Comparison of ENCODE assay signal across 19 mouse cellular contexts in the genomic region with DNA sequence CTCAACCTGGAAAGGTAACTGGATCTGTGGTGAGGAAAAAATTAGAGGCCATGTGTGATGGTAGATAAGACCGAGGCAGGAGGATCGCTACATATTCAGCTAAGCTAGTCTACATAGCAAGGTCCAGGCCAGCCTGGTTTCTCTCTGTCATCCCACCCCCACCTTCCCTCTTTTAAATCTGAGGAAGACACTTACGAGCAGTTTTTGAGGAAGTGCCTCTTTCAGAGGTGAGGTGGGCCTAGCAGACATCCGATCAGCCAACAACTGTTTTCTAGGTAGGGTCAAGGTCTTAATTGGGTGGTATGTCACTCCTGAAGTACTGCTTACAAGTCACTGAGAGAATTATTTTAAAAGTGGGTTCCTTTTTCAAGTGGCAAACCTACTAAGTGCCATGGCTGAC.
DNase-seq lines count a peak whose midpoint lies in the region; ATAC-seq and TF ChIP-seq lines count a peak whose summit lies in the region.
"Had no signal": no experiment of that assay in that cellular context is flagged by ENCODE, and none has a peak within 500 bp of the region (broad histone marks: within the 10 kb centered on the region; RNA-seq: fewer than 3 reads in every experiment).

No protein-coding gene starts in this region.

- no peak overlapping the region for H3K4me2 ChIP-seq in stomach, embryonic 16.5 days (ENCODE audit: low read depth, low read length)
- no peak overlapping the region for H3K4me2 ChIP-seq in stomach, postnatal 0 days (replicated peaks; ENCODE audit: low read depth)
- H3K4me2 ChIP-seq: forebrain, embryonic 15.5 days; heart, embryonic 13.5 days; hindbrain, embryonic 13.5 days had no signal

- no peaks in the 10 kb centered on the region for H3K36me3 ChIP-seq in stomach, embryonic 16.5 days (ENCODE audit: control insufficient read depth, insufficient read depth, low read length)
- H3K36me3 ChIP-seq in stomach, postnatal 0 days (ENCODE audit: control insufficient read depth, insufficient read depth, low read length), result no peaks in the 10 kb centered on the region
- H3K36me3 ChIP-seq: embryonic facial prominence, embryonic 10.5 days; forebrain, embryonic 15.5 days; heart, embryonic 13.5 days had no signal

- no peaks in the 10 kb centered on the region for H3K4me1 ChIP-seq in stomach, embryonic 16.5 days (ENCODE audit: control insufficient read depth, insufficient read depth, low read length)
- H3K4me1 ChIP-seq in stomach, postnatal 0 days (replicated peaks; ENCODE audit: control insufficient read depth, insufficient read depth), result no peaks in the 10 kb centered on the region
- H3K4me1 ChIP-seq: embryonic facial prominence, embryonic 10.5 days; forebrain, embryonic 15.5 days; heart, embryonic 13.5 days; hindbrain, embryonic 13.5 days had no signal

- H3K4me3 ChIP-seq in stomach, embryonic 16.5 days (replicated peaks; ENCODE audit: low read length), result no peak overlapping the region
- H3K4me3 ChIP-seq in stomach, postnatal 0 days (ENCODE audit: low read depth, low read length), result no peak overlapping the region
- no peak overlapping the region for H3K4me3 ChIP-seq in gastrocnemius, adult 2 months
- H3K4me3 ChIP-seq: embryonic facial prominence, embryonic 10.5 days; forebrain, embryonic 15.5 days; heart, embryonic 13.5 days; hindbrain, embryonic 13.5 days had no signal

- no peak for TF ChIP-seq EP300 in stomach, postnatal 0 days (optimal IDR thresholded peaks at IDR 0.05)

- WGBS in stomach, embryonic 16.5 days, result 79% methylated on average over 4 of the region's 4 CpGs
- 79% methylated on average over 4 of the region's 4 CpGs for WGBS in stomach, postnatal 0 days

- no peak for TF ChIP-seq CTCF in stomach, postnatal 0 days (IDR thresholded peaks at IDR 0.05; ENCODE audit: low read depth)
- TF ChIP-seq CTCF in gastrocnemius, adult 2 months (IDR thresholded peaks at IDR 0.05), result no peak

- ATAC-seq in stomach, embryonic 16.5 days (ENCODE audit: insufficient read depth, low FRiP score), result no peak
- no peak for ATAC-seq in stomach, postnatal 0 days (ENCODE audit: low FRiP score, low TSS enrichment)
- ATAC-seq in hematopoietic stem cell, adult 5-6 weeks (replicated peaks in 1 of 2; ENCODE audit: insufficient read depth in 1 of 2, low FRiP score in 2 of 2, low TSS enrichment in 1 of 2, low read depth in 1 of 2, poor library complexity in 2 of 2, severe bottlenecking in 2 of 2), result peak; percentile 14 to 46; a peak in 1 of 4 replicates
- ATAC-seq: forebrain, embryonic 15.5 days; hindbrain, postnatal 0 days had no signal

- H3K9ac ChIP-seq in stomach, embryonic 16.5 days (ENCODE audit: low read length), result 0 out of 2 replicates have a peak overlapping the region, but pooled peaks have one; percentile 16
- H3K9ac ChIP-seq in stomach, postnatal 0 days (ENCODE audit: low read length), result no peak overlapping the region
- H3K9ac ChIP-seq: forebrain, embryonic 15.5 days; heart, embryonic 13.5 days; hindbrain, embryonic 13.5 days had no signal

- H3K9me3 ChIP-seq in stomach, embryonic 16.5 days (replicated peaks; ENCODE audit: control insufficient read depth, low read length), result no peaks in the 10 kb centered on the region
- no peaks in the 10 kb centered on the region for H3K9me3 ChIP-seq in stomach, postnatal 0 days (ENCODE audit: control insufficient read depth, low read length)
- H3K9me3 ChIP-seq: embryonic facial prominence, embryonic 10.5 days; forebrain, embryonic 15.5 days; heart, embryonic 13.5 days; hindbrain, embryonic 13.5 days had no signal

- no peak overlapping the region for H3K27ac ChIP-seq in stomach, embryonic 16.5 days (ENCODE audit: low read length)
- H3K27ac ChIP-seq in stomach, postnatal 0 days (replicated peaks), result no peak overlapping the region
- H3K27ac ChIP-seq in gastrocnemius, adult 2 months, result no peak overlapping the region
- H3K27ac ChIP-seq: forebrain, embryonic 15.5 days; heart, embryonic 13.5 days; hindbrain, embryonic 13.5 days; hindbrain, postnatal 0 days had no signal

- no peak for DNase-seq in stomach, postnatal 0 days (ENCODE audit: low spot score)
- peak; percentile 32 for DNase-seq in MEL-GATA-1-ER (ENCODE audit: extremely low read depth, low read depth)
- DNase-seq in frontal cortex, postnatal 14 days (ENCODE audit: low spot score in 2 of 2), result no peak
- no peak for DNase-seq in adrenal gland, postnatal 25 days
- DNase-seq in gastrocnemius, adult 2 months, result no peak
- DNase-seq: adrenal gland, postnatal 10 days; cerebellum, adult 18-20 months; cerebellum, adult 9-11 months; cerebellum, postnatal 36 days; gastrocnemius, postnatal 14 days; heart, postnatal 4 days; kidney, adult 11 months had no signal

- no peaks in the 10 kb centered on the region for H3K27me3 ChIP-seq in stomach, embryonic 16.5 days (ENCODE audit: control insufficient read depth, insufficient read depth, low read length)
- no peaks in the 10 kb centered on the region for H3K27me3 ChIP-seq in stomach, postnatal 0 days (ENCODE audit: control insufficient read depth, insufficient read depth, low read length)
- H3K27me3 ChIP-seq: forebrain, embryonic 15.5 days; heart, embryonic 13.5 days had no signal

- intact Hi-C loops in gastrocnemius, adult 2 months (cut with DNase I), result no loop called here

Comparison
In these comparisons a context has a peak if more than half of its experiments do, and no peak if none do; other contexts are left out.
1. ATAC-seq: peak in hematopoietic stem cell, adult 5-6 weeks (2 of 2); none in stomach, embryonic 16.5 days (single experiment) and stomach, postnatal 0 days (single experiment).